Mouse (Mus musculus) adrenal gland, adult 10 weeks (tissue): ENCODE results near the gene Hspa1b. TPM values are rescaled to one million over a fixed set of nuclear protein-coding genes. Genes with fewer than 3 reads are reported as not detected.

Source experiments
- polyA plus RNA-seq: library from polyadenylated mRNA; stranded (reverse); fragments of 350-450 nt; fragmentation: Illumina TruSeq; extraction: RNeasy Lipid Tissue Mini Kit (QIAGEN cat#74804); gene quantifications from one replicate; pipeline ENCODE4 v1.2.3, GENCODE M21; 2014; ENCODE audit warnings: low read depth, low replicate concordance

Gene Hspa1b
- 46.5 TPM for polyA plus RNA-seq

GRCm38 (mm10) chr17:34959130-34959778, at the start of gene Hspa1b:
Hspa1b (minus strand) TSS chr17:34959238.

GRCm38 (mm10) chr17:35000717-35001451, 41.8 kb upstream of the Hspa1b start, which contains the start of gene Vars:
Vars (plus strand) TSS chr17:35000987.

GRCm38 (mm10) chr17:34981690-34982180, 22.7 kb upstream of the Hspa1b start, which contains the start of gene Lsm2:
Lsm2 (plus strand) TSS chr17:34981862.

GRCm38 (mm10) chr17:34972069-34972749, 13.2 kb upstream of the Hspa1b start, which contains the start of the genes Hspa1a and Hspa1l:
Hspa1a (minus strand) TSS chr17:34972156.
Hspa1l (plus strand) TSS chr17:34972703.

GRCm38 (mm10) chr17:34969822-34970221, 10.8 kb upstream of the Hspa1b start, which contains the start of gene Gm20481:
Gm20481 (plus strand) TSS chr17:34969912.

GRCm38 (mm10) chr17:34931061-34931734, 27.8 kb downstream of the Hspa1b start, which contains the start of gene Neu1:
Neu1 (plus strand) TSS chr17:34931253.

GRCm38 (mm10) chr17:34913930-34914665, 44.9 kb downstream of the Hspa1b start, which contains the start of gene Slc44a4:
Slc44a4 (plus strand) TSS chr17:34914466.

Other genes starting within 250 kb of the Hspa1b start
- 9.4 TPM for gene C4b, start 215.4 kb downstream of the Hspa1b start, polyA plus RNA-seq
- gene Cyp21a1, start 154.7 kb downstream of the Hspa1b start, polyA plus RNA-seq, result 560 TPM
- 11.5 TPM for gene Stk19, start 122.3 kb downstream of the Hspa1b start, polyA plus RNA-seq
- 3.9 TPM for gene Dxo, start 122.2 kb downstream of the Hspa1b start, polyA plus RNA-seq
- gene Skiv2l, start 109.0 kb downstream of the Hspa1b start, polyA plus RNA-seq, result 3.8 TPM
- gene Nelfe, start 108.8 kb downstream of the Hspa1b start, polyA plus RNA-seq, result 2.9 TPM
- gene Cfb, start 96.7 kb downstream of the Hspa1b start, polyA plus RNA-seq, result 1.3 TPM
- gene Zbtb12, start 79.8 kb downstream of the Hspa1b start, polyA plus RNA-seq, result 2.7 TPM
- gene Gm20547, start 77.2 kb downstream of the Hspa1b start, polyA plus RNA-seq, result 1.3 TPM
- gene C2, start 61.0 kb downstream of the Hspa1b start, polyA plus RNA-seq, result 20.2 TPM
- 10.5 TPM for gene Ehmt2, start 60.8 kb downstream of the Hspa1b start, polyA plus RNA-seq
- gene Slc44a4, start 44.8 kb downstream of the Hspa1b start, polyA plus RNA-seq, result not detected
- gene Neu1, start 28.0 kb downstream of the Hspa1b start, polyA plus RNA-seq, result 3.5 TPM
- gene Gm20481, start 10.7 kb upstream of the Hspa1b start, polyA plus RNA-seq, result not detected
- gene Hspa1a, start 12.9 kb upstream of the Hspa1b start, polyA plus RNA-seq, result 23.9 TPM
- not detected for gene Hspa1l, start 13.5 kb upstream of the Hspa1b start, polyA plus RNA-seq
- gene Lsm2, start 22.6 kb upstream of the Hspa1b start, polyA plus RNA-seq, result 9.4 TPM
- 10.7 TPM for gene Vars, start 41.7 kb upstream of the Hspa1b start, polyA plus RNA-seq
- not detected for gene Vwa7, start 57.3 kb upstream of the Hspa1b start, polyA plus RNA-seq
- not detected for gene Sapcd1, start 68.8 kb upstream of the Hspa1b start, polyA plus RNA-seq
- gene Msh5, start 87.5 kb upstream of the Hspa1b start, polyA plus RNA-seq, result not detected
- 23.6 TPM for gene Clic1, start 90.7 kb upstream of the Hspa1b start, polyA plus RNA-seq
- gene Ddah2, start 99.8 kb upstream of the Hspa1b start, polyA plus RNA-seq, result not detected
- gene Ly6g6c, start 106.2 kb upstream of the Hspa1b start, polyA plus RNA-seq, result not detected
- gene Mpig6b, start 106.9 kb upstream of the Hspa1b start, polyA plus RNA-seq, result not detected
- not detected for gene Ly6g6e, start 117.7 kb upstream of the Hspa1b start, polyA plus RNA-seq
- gene Ly6g6d, start 118.8 kb upstream of the Hspa1b start, polyA plus RNA-seq, result not detected
- not detected for gene Ly6g6f, start 126.4 kb upstream of the Hspa1b start, polyA plus RNA-seq
- 4.8 TPM for gene Abhd16a, start 130.0 kb upstream of the Hspa1b start, polyA plus RNA-seq
- not detected for gene Ly6g5c, start 149.0 kb upstream of the Hspa1b start, polyA plus RNA-seq
- not detected for gene Ly6g5b, start 156.2 kb upstream of the Hspa1b start, polyA plus RNA-seq
- gene Gpank1, start 162.2 kb upstream of the Hspa1b start, polyA plus RNA-seq, result 1.4 TPM
- gene Csnk2b, start 162.8 kb upstream of the Hspa1b start, polyA plus RNA-seq, result 163 TPM
- gene D17H6S53E, start 167.1 kb upstream of the Hspa1b start, polyA plus RNA-seq, result 1.3 TPM
- gene Apom, start 172.8 kb upstream of the Hspa1b start, polyA plus RNA-seq, result not detected
- gene Bag6, start 175.9 kb upstream of the Hspa1b start, polyA plus RNA-seq, result 11.5 TPM
- 7.2 TPM for gene Prrc2a, start 205.7 kb upstream of the Hspa1b start, polyA plus RNA-seq
- gene Aif1, start 216.8 kb upstream of the Hspa1b start, polyA plus RNA-seq, result 8.7 TPM
- gene Lst1, start 229.2 kb upstream of the Hspa1b start, polyA plus RNA-seq, result not detected
- not detected for gene Ltb, start 235.2 kb upstream of the Hspa1b start, polyA plus RNA-seq
- not detected for gene Tnf, start 242.8 kb upstream of the Hspa1b start, polyA plus RNA-seq
- not detected for gene Lta, start 246.1 kb upstream of the Hspa1b start, polyA plus RNA-seq